7 mouse cellular contexts compared by ENCODE assay signal in genomic region chr17:79354174-79354443, GRCm38 (mm10). TPM values are rescaled to one million over a fixed set of nuclear protein-coding genes. Genes with fewer than 3 reads are reported as not detected.
A peak's percentile ranks its signal among the peaks of the same experiment; 100 is the strongest.
DNase-seq lines count a peak whose midpoint lies in the region; ATAC-seq and TF ChIP-seq lines count a peak whose summit lies in the region.

No protein-coding gene starts in this region.

- H3K27me3 ChIP-seq in lung, embryonic 15.5 days = 0 out of 2 replicates have a peak, but pooled peaks cover 4% of the 10 kb centered on the region
- no peaks in the 10 kb centered on the region for H3K27me3 ChIP-seq in embryonic facial prominence, embryonic 14.5 days (replicated peaks; ENCODE audit: control insufficient read depth, insufficient read depth, low read length)
- H3K27me3 ChIP-seq in intestine, postnatal 0 days (replicated peaks; ENCODE audit: control insufficient read depth, insufficient read depth, low read length) = no peaks in the 10 kb centered on the region; the same call in 1 of the 2 replicates
- H3K27me3 ChIP-seq in neural tube, embryonic 15.5 days (replicated peaks) = peaks cover 3% of the 10 kb centered on the region; the same call in 1 of the 2 replicates

- TF ChIP-seq CTCF in intestine, postnatal 0 days (IDR thresholded peaks at IDR 0.05; ENCODE audit: low read depth) = no peak

- H3K4me1 ChIP-seq in lung, embryonic 15.5 days = peaks cover 46% of the 10 kb centered on the region
- peaks cover 27% of the 10 kb centered on the region for H3K4me1 ChIP-seq in embryonic facial prominence, embryonic 14.5 days (ENCODE audit: control insufficient read depth, insufficient read depth, low read length)
- no peaks in the 10 kb centered on the region; the same call in 1 of the 2 replicates for H3K4me1 ChIP-seq in intestine, postnatal 0 days (replicated peaks; ENCODE audit: control insufficient read depth, insufficient read depth, low read length)
- peaks cover 48% of the 10 kb centered on the region for H3K4me1 ChIP-seq in neural tube, embryonic 15.5 days

- no peak for ATAC-seq in lung, embryonic 15.5 days (ENCODE audit: borderline replicate concordance, extremely low read depth, low FRiP score, low TSS enrichment)
- ATAC-seq in embryonic facial prominence, embryonic 14.5 days (ENCODE audit: low read depth) = no peak
- ATAC-seq in intestine, postnatal 0 days = no peak
- ATAC-seq in neural tube, embryonic 15.5 days (ENCODE audit: low FRiP score) = no peak
- no peak for ATAC-seq in inflammation-experienced regulatory T-cells, adult 6 months

- H3K4me2 ChIP-seq in lung, embryonic 15.5 days = peak overlapping the region; percentile 89
- H3K4me2 ChIP-seq in embryonic facial prominence, embryonic 14.5 days (ENCODE audit: low read depth, low read length) = peak overlapping the region; percentile 77
- H3K4me2 ChIP-seq in intestine, postnatal 0 days (replicated peaks; ENCODE audit: low read depth) = peak overlapping the region; percentile 98
- peak overlapping the region; percentile 91 for H3K4me2 ChIP-seq in neural tube, embryonic 15.5 days

- H3K9ac ChIP-seq in lung, embryonic 15.5 days = peak overlapping the region; percentile 49
- peak overlapping the region; percentile 80 for H3K9ac ChIP-seq in embryonic facial prominence, embryonic 14.5 days (ENCODE audit: low read depth, low read length)
- peak overlapping the region; percentile 68; the same call in 1 of the 2 replicates for H3K9ac ChIP-seq in intestine, postnatal 0 days (ENCODE audit: low read depth, low read length)
- peak overlapping the region; percentile 93 for H3K9ac ChIP-seq in neural tube, embryonic 15.5 days (replicated peaks)

- WGBS in lung, embryonic 15.5 days = 2% methylated on average over 6 of the region's 6 CpGs
- WGBS in embryonic facial prominence, embryonic 14.5 days = 0% methylated on average over 6 of the region's 6 CpGs
- 0% methylated on average over 6 of the region's 6 CpGs for WGBS in intestine, postnatal 0 days
- 0% methylated on average over 6 of the region's 6 CpGs for WGBS in neural tube, embryonic 15.5 days

- DNase-seq in lung, postnatal 4 days = no peak
- no peak for DNase-seq in embryonic facial prominence, embryonic 14.5 days (ENCODE audit: low spot score)
- no peak for DNase-seq in frontal cortex, postnatal 14 days (ENCODE audit: low spot score in 2 of 2)

- H3K4me3 ChIP-seq in lung, embryonic 15.5 days = peak overlapping the region; percentile 60
- peak overlapping the region; percentile 73 for H3K4me3 ChIP-seq in embryonic facial prominence, embryonic 14.5 days (ENCODE audit: low read depth, low read length)
- peak overlapping the region; percentile 68 for H3K4me3 ChIP-seq in intestine, postnatal 0 days (ENCODE audit: low read depth, low read length)
- H3K4me3 ChIP-seq in neural tube, embryonic 15.5 days (replicated peaks) = peak overlapping the region; percentile 65

- H3K9me3 ChIP-seq in lung, embryonic 15.5 days = no peaks in the 10 kb centered on the region
- H3K9me3 ChIP-seq in embryonic facial prominence, embryonic 14.5 days (ENCODE audit: control insufficient read depth, low read length) = no peaks in the 10 kb centered on the region
- no peaks in the 10 kb centered on the region for H3K9me3 ChIP-seq in intestine, postnatal 0 days (ENCODE audit: control insufficient read depth)
- H3K9me3 ChIP-seq in neural tube, embryonic 15.5 days (replicated peaks) = no peaks in the 10 kb centered on the region

- peak overlapping the region; percentile 81 for H3K27ac ChIP-seq in lung, embryonic 15.5 days
- H3K27ac ChIP-seq in embryonic facial prominence, embryonic 14.5 days (replicated peaks; ENCODE audit: low read depth, low read length) = peak overlapping the region; percentile 77
- 0 out of 2 replicates have a peak overlapping the region, but pooled peaks have one; percentile 73 for H3K27ac ChIP-seq in intestine, postnatal 0 days (ENCODE audit: low read depth, low read length)
- peak overlapping the region; percentile 89 for H3K27ac ChIP-seq in neural tube, embryonic 15.5 days (replicated peaks)

- peaks cover under 1% of the 10 kb centered on the region; the same call in 1 of the 2 replicates for H3K36me3 ChIP-seq in lung, embryonic 15.5 days
- H3K36me3 ChIP-seq in embryonic facial prominence, embryonic 14.5 days (ENCODE audit: control insufficient read depth, insufficient read depth, low read length) = no peaks in the 10 kb centered on the region
- no peaks in the 10 kb centered on the region for H3K36me3 ChIP-seq in intestine, postnatal 0 days (ENCODE audit: control insufficient read depth, insufficient read depth)
- H3K36me3 ChIP-seq in neural tube, embryonic 15.5 days = no peaks in the 10 kb centered on the region

RNA-seq across cellular contexts. Expression of gene Cdc42ep3, which starts 0.8 kb away (rescaled TPM):
- 73.0 and 81.0 TPM in 2 replicates for polyA plus RNA-seq in lung, embryonic 15.5 days (2015; fragmentation: Nextera tagmentation; extraction: Ambion mirVana)
- 68.8 and 69.1 TPM in 2 replicates for polyA plus RNA-seq in embryonic facial prominence, embryonic 14.5 days (2014; fragmentation: Nextera tagmentation; extraction: Ambion mirVana)
- polyA plus RNA-seq in intestine, postnatal 0 days (2015; fragmentation: Nextera tagmentation; extraction: Ambion mirVana) = 41.0 and 46.7 TPM in 2 replicates
- polyA plus RNA-seq in neural tube, embryonic 15.5 days (2015; fragmentation: Nextera tagmentation; extraction: Ambion mirVana) = 49.1 and 55.9 TPM in 2 replicates
- 10 to 100 TPM; 37.0 to 40.4 (median 39.4) TPM for polyA plus RNA-seq in inflammation-experienced regulatory T-cells, adult 6 months (2017; shearing (Covaris generic))
